Mouse (Mus musculus) G1E (cell line): ENCODE measurements around the gene Naaa. TPM values are rescaled to one million over a fixed set of nuclear protein-coding genes. Genes with fewer than 3 reads are reported as not detected.
A peak's percentile ranks its signal among the peaks of the same experiment; 100 is the strongest.

Experiments used
- ATAC-seq: 2 replicates; pipeline ENCODE4 v1.8.0; 2016; ENCODE audit warnings: mild to moderate bottlenecking; ENCODE audit not compliant: insufficient number of reproducible peaks, poor library complexity, low FRiP score, severe bottlenecking; ENCODE audit errors: extremely low read depth
- DNase-seq: peaks from one replicate; pipeline ENCODE4 v3.0.0; 2012; ENCODE audit warnings: low spot score
- H3K27me3 ChIP-seq: 2 replicates; pipeline ENCODE4 v1.6.1; 2012; ENCODE audit warnings: mild to moderate bottlenecking, low read length, inconsistent platforms; ENCODE audit not compliant: insufficient read depth
- H3K36me3 ChIP-seq: replicated peaks from 2 replicates; pipeline ENCODE3; 2012; ENCODE audit warnings: mild to moderate bottlenecking, inconsistent platforms
- H3K4me1 ChIP-seq: 2 replicates; pipeline ENCODE4 v1.6.1; 2012; ENCODE audit warnings: low read depth, low read length, inconsistent platforms, mixed read lengths; ENCODE audit not compliant: insufficient read depth
- H3K4me3 ChIP-seq: 2 replicates; pipeline ENCODE4 v1.5.1; 2012; ENCODE audit warnings: low read depth, mild to moderate bottlenecking, inconsistent platforms, low read length, moderate library complexity, mixed read lengths
- H3K9me3 ChIP-seq: replicated peaks from 2 replicates; pipeline ENCODE4 v1.6.1; 2012; ENCODE audit warnings: inconsistent platforms
- CTCF ChIP-seq: IDR thresholded peaks from 2 replicates; pipeline ENCODE4 v1.5.1; 2012; ENCODE audit warnings: low read depth, low read length, inconsistent platforms, mixed read lengths
- GATA1 ChIP-seq: IDR thresholded peaks from 2 replicates; pipeline ENCODE4 v1.6.1; 2012; ENCODE audit warnings: borderline replicate concordance, low read length, inconsistent platforms, mixed read lengths
- GATA2 ChIP-seq: IDR thresholded peaks from 2 replicates; pipeline ENCODE4 v1.6.1; 2012; ENCODE audit warnings: low read depth, low read length, inconsistent platforms, borderline replicate concordance
- POLR2AphosphoS5 ChIP-seq: IDR thresholded peaks from 2 replicates; pipeline ENCODE4 v1.6.1; 2012; ENCODE audit warnings: low read depth, low read length, inconsistent platforms; ENCODE audit not compliant: insufficient replicate concordance
- TAL1 ChIP-seq: conservative IDR thresholded peaks from 2 replicates; pipeline ENCODE4 v1.6.1; 2012; ENCODE audit warnings: low read depth, low read length, inconsistent platforms, mixed read lengths
- polyA plus RNA-seq: library from polyadenylated mRNA; stranded (reverse); fragments of >175 nt; gene quantifications from 2 replicates; pipeline ENCODE4 v1.2.3, GENCODE M21; 2012
- total RNA-seq, 2 experiments: library from RNA; stranded (forward) in 1 of 2; stranded (reverse) in 1 of 2; fragments of 200-1000 nt in 1 of 2; fragments of >200 nt in 1 of 2; fragmentation: Nextera tagmentation in 1 of 2; gene quantifications; 2 replicates each; pipeline ENCODE4 v1.2.3; 2014 to 2017

The Naaa gene
- total and polyA plus RNA-seq, 3 experiments = 6.9 to 22.4 (median 15.1) TPM

DNA sequence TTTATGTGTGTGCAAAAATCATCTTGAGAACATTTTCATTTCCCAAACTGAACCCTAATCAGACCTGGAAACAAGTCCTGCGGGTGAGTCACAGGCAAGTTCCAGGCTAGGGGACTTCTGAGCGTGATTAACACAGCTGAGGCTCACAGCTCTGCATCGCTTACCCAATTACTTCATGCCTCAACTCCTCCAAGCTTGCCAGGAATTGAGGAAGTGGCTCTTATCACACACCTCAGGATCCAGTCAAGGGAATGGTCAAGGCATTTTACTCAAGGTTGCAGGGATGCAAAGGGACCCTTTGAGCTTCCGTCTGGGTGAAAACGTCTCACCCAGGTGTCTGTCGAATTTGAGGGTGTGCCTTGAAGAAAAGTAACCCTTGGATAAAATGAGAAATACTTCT is 58.1 kb downstream of the Naaa start:
- H3K9me3 ChIP-seq = no peaks in the 10 kb centered on the region
- no peak overlapping the region for H3K4me3 ChIP-seq
- peaks cover 10% of the 10 kb centered on the region; the same call in 1 of the 2 replicates for H3K27me3 ChIP-seq
- TF ChIP-seq TAL1 (peak; percentile 44), POLR2AphosphoS5 (no peak)
- peak; percentile 38 for DNase-seq
- H3K4me1 ChIP-seq = peaks cover 21% of the 10 kb centered on the region
- peak; percentile 40; the same call in 1 of the 2 replicates for ATAC-seq
- no peaks in the 10 kb centered on the region for H3K36me3 ChIP-seq

DNA sequence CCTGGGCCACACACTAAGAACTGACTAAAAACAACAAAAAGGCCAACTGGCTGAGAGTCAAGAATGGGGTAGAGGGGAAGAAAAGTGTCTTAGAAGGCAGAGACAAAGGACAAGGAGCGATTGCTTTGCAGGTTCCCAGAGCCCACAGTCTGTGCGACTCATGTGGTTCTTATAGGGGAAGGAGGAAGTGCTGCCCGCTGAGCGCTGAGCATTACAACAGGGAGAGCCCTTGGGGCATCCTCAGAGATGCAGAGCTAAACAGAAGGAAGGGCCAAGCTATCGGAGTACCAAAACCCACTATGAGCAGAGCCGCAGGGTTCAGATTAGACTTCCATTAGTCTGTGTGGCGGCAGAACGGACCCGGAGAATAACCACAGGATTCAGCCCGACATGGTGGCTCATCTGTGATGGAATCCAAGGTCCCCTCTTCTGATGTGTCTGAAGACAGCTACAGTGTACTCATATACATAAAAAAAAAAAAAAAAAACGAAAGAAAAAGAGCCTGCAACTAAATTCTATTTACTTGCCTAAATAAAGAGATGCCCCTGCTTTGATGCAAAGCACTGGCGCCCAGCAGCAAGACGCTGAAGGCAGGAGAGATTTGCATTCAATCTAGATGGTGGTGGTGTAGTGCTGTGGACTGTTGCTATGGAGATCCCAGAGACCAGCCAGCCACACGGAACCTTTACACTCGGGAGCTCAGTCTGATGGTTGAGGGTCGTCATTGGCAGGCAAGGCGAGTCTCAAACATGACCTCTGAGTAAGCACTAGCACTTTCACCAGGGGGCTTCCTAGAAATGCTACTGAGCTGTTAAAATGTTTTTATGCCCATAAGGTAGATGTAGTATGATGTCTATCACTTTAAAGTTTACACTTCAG is 58.8 kb downstream of the Naaa start:
- no peaks in the 10 kb centered on the region for H3K36me3 ChIP-seq
- no peaks in the 10 kb centered on the region for H3K9me3 ChIP-seq
- H3K4me3 ChIP-seq = no peak overlapping the region
- TF ChIP-seq GATA1 = no peak
- no peak for TF ChIP-seq GATA2
- no peak for TF ChIP-seq POLR2AphosphoS5
- no peak for TF ChIP-seq CTCF
- TF ChIP-seq TAL1 = no peak
- no peak for ATAC-seq
- DNase-seq = no peak
- peaks cover 10% of the 10 kb centered on the region; the same call in 1 of the 2 replicates for H3K27me3 ChIP-seq
- H3K4me1 ChIP-seq = peaks cover 21% of the 10 kb centered on the region

DNA sequence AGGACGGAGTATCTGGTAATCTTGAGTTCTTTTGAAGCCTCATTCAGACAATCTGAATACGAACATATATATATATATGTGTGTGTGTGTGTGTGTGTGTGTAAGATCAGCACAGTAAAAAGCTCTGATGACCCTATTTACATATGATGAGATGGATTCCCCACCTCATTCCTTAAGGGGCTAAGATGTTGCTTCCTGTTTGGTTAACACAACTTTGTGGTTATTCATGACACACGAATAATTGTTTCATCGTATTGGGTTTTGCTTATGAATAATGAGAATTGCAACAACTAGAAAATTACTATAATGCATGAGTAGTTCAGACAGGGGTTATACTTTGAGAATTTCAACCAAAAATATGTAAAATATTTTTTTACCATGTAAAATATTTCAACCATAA is 62.7 kb downstream of the Naaa start, which contains the start of gene U90926:
Gene U90926 (minus strand): TSS at position 101 of the 400 bp plus-strand sequence.
- DNase-seq = no peak
- Histone ChIP-seq H3K27me3 (peaks cover 20% of the 10 kb centered on the region), H3K4me1 (peaks cover 23% of the 10 kb centered on the region), H3K9me3 (no peaks in the 10 kb centered on the region), H3K36me3 (no peaks in the 10 kb centered on the region), H3K4me3 (no peak within 1 kb of the TSS)
- no peak for ATAC-seq
- TF ChIP-seq GATA2 (no peak), POLR2AphosphoS5 (no peak), GATA1 (no peak), CTCF (no peak), TAL1 (no peak)

DNA sequence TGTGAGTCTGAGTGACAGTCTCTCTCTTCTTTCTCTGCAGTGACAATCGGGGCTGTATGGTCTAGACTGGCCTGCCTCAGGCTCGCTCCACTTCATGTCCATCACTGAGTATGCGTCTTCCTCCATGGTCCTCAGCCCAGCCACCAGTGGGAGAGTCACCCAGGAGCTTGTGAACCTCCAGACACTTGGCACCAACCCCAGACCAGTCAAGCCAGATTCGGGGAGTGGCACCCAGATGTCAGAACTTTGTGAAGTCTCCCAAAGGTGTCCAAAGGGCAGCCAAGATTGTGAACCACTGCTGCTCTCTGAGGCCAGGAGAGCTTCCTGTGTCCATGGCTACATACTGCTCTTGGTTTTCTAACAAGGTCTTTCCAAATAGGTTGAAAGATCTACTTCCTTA is 65.7 kb downstream of the Naaa start:
- peaks cover 16% of the 10 kb centered on the region for H3K4me1 ChIP-seq
- no peaks in the 10 kb centered on the region for H3K9me3 ChIP-seq
- TF ChIP-seq POLR2AphosphoS5 (no peak), GATA2 (no peak), TAL1 (no peak), CTCF (no peak), GATA1 (no peak)
- DNase-seq = no peak
- H3K4me3 ChIP-seq = no peak overlapping the region
- peaks cover 20% of the 10 kb centered on the region for H3K27me3 ChIP-seq
- ATAC-seq = no peak
- H3K36me3 ChIP-seq = no peaks in the 10 kb centered on the region

DNA sequence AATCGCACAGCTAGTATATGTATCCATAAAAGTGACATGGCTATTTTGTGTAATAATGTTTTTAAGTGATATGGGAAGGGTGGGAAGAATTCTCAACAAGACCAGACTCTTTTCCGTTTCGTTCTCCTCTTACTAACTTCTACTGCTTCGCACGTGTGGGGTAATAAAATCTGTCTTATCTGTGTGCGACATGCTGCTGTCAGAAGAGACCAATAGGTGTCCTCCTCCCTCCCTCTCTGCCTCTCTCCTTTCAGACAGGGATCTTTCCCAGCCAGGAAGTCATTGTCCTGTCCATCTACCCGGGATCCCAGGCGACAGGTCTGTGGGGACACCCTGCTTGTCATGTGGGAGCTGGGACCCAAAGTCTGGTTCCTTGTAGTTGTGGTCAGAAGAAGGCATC is 67.8 kb downstream of the Naaa start:
- no peaks in the 10 kb centered on the region for H3K36me3 ChIP-seq
- H3K4me3 ChIP-seq = peak overlapping the region; percentile 4; the same call in 1 of the 2 replicates
- DNase-seq = no peak
- no peak for TF ChIP-seq POLR2AphosphoS5
- TF ChIP-seq TAL1 = peak; percentile 26; the same call in 1 of the 2 replicates
- H3K27me3 ChIP-seq = peaks cover 10% of the 10 kb centered on the region
- H3K9me3 ChIP-seq = no peaks in the 10 kb centered on the region
- peak; percentile 57 for ATAC-seq
- H3K4me1 ChIP-seq = peaks cover 33% of the 10 kb centered on the region

Other genes starting within 250 kb of the Naaa start
- gene Cdkl2, start 234.3 kb downstream of the Naaa start, total RNA-seq (2014; fragmentation: Nextera tagmentation) = 0.29 and 1.4 TPM in 2 replicates
- 2.9 and 4.3 TPM in 2 replicates for gene Cdkl2, start 234.3 kb downstream of the Naaa start, total RNA-seq (2017)
- 0.02 TPM in 2 replicates for gene Cdkl2, start 234.3 kb downstream of the Naaa start, polyA plus RNA-seq
- 67.6 and 83.1 TPM in 2 replicates for gene G3bp2, start 194.5 kb downstream of the Naaa start, total RNA-seq (2014; fragmentation: Nextera tagmentation)
- 89.8 and 101 TPM in 2 replicates for gene G3bp2, start 194.5 kb downstream of the Naaa start, total RNA-seq (2017)
- 13.4 and 16.8 TPM in 2 replicates for gene G3bp2, start 194.5 kb downstream of the Naaa start, polyA plus RNA-seq
- gene Uso1, start 140.2 kb downstream of the Naaa start, total RNA-seq (2014; fragmentation: Nextera tagmentation) = 50.5 and 52.5 TPM in 2 replicates
- gene Uso1, start 140.2 kb downstream of the Naaa start, total RNA-seq (2017) = 21.3 and 21.9 TPM in 2 replicates
- 20.7 and 39.7 TPM in 2 replicates for gene Uso1, start 140.2 kb downstream of the Naaa start, polyA plus RNA-seq
- not detected in 2 replicates for gene U90926, start 62.8 kb downstream of the Naaa start, total RNA-seq (2014; fragmentation: Nextera tagmentation)
- not detected in 2 replicates for gene U90926, start 62.8 kb downstream of the Naaa start, total RNA-seq (2017)
- gene U90926, start 62.8 kb downstream of the Naaa start, polyA plus RNA-seq = not detected in 2 replicates
- gene Ppef2, start 21.9 kb downstream of the Naaa start, total RNA-seq (2014; fragmentation: Nextera tagmentation) = not detected in 2 replicates
- 0.05 and 0.17 TPM in 2 replicates for gene Ppef2, start 21.9 kb downstream of the Naaa start, total RNA-seq (2017)
- not detected in 2 replicates for gene Ppef2, start 21.9 kb downstream of the Naaa start, polyA plus RNA-seq
- gene Sdad1, start 32.3 kb upstream of the Naaa start, total RNA-seq (2014; fragmentation: Nextera tagmentation) = 76.9 and 85.3 TPM in 2 replicates
- gene Sdad1, start 32.3 kb upstream of the Naaa start, total RNA-seq (2017) = 66.0 and 76.9 TPM in 2 replicates
- gene Sdad1, start 32.3 kb upstream of the Naaa start, polyA plus RNA-seq = 62.6 and 83.4 TPM in 2 replicates
- gene Cxcl9, start 49.9 kb upstream of the Naaa start, total RNA-seq (2014; fragmentation: Nextera tagmentation) = not detected in 2 replicates
- gene Cxcl9, start 49.9 kb upstream of the Naaa start, total RNA-seq (2017) = 0.06 TPM in 1 of 2 replicates, not detected in the other
- gene Cxcl9, start 49.9 kb upstream of the Naaa start, polyA plus RNA-seq = not detected in 2 replicates
- gene Art3, start 53.7 kb upstream of the Naaa start, total RNA-seq (2014; fragmentation: Nextera tagmentation) = not detected in 2 replicates
- 0.22 TPM in 1 of 2 replicates, not detected in the other for gene Art3, start 53.7 kb upstream of the Naaa start, total RNA-seq (2017)
- not detected in 2 replicates for gene Art3, start 53.7 kb upstream of the Naaa start, polyA plus RNA-seq
- not detected in 2 replicates for gene Cxcl10, start 70.7 kb upstream of the Naaa start, total RNA-seq (2014; fragmentation: Nextera tagmentation)
- gene Cxcl10, start 70.7 kb upstream of the Naaa start, total RNA-seq (2017) = 0.05 and 0.35 TPM in 2 replicates
- gene Cxcl10, start 70.7 kb upstream of the Naaa start, polyA plus RNA-seq = not detected in 2 replicates
- gene Nup54, start 157.0 kb upstream of the Naaa start, total RNA-seq (2014; fragmentation: Nextera tagmentation) = 97.6 and 119 TPM in 2 replicates
- 90.7 and 101 TPM in 2 replicates for gene Nup54, start 157.0 kb upstream of the Naaa start, total RNA-seq (2017)
- gene Nup54, start 157.0 kb upstream of the Naaa start, polyA plus RNA-seq = 19.8 and 34.0 TPM in 2 replicates
- 31.8 and 32.6 TPM in 2 replicates for gene Scarb2, start 228.7 kb upstream of the Naaa start, total RNA-seq (2014; fragmentation: Nextera tagmentation)
- 47.5 and 50.0 TPM in 2 replicates for gene Scarb2, start 228.7 kb upstream of the Naaa start, total RNA-seq (2017)
- gene Scarb2, start 228.7 kb upstream of the Naaa start, polyA plus RNA-seq = 6.5 and 7.1 TPM in 2 replicates